Mouse (Mus musculus) fat pad, adult 2 months (tissue): ENCODE measurements around the gene Mroh7.

ENCODE experiments used
- DNase-seq: peaks from one replicate; pipeline ENCODE4 v3.0.0-alpha.2; 2011; ENCODE audit warnings: low read depth, low spot score; ENCODE audit errors: extremely low read depth

Mroh7 gene

GRCm38 (mm10) chr4:106633281-106634085 is 97.2 kb downstream of the Mroh7 start:
- DNase-seq = no peak

- no peak for DNase-seq
Measured at GRCm38 (mm10) chr4:106632313-106632712, 98.4 kb downstream of the Mroh7 start.
